Comparison of ENCODE assay signal across 29 mouse cellular contexts in the genomic region with DNA sequence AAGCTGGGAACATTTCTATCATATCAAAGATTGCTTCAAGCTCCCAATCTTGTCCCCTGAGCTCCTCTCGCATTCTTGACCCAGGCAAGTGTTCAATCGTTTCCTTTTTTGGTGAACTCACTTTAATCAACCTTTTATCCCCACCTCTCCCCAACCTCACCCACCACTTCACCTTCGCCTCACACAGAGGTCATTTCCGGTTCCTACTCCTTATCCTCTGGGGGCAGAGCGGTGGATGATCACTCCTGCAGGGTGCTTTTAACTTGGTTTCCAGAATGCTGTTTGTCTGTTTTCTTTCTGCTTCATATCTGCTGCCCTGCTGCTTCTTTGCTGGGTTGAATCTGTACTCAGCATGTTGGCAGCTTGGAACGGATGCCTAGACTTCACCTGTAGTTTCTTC. TPM values are rescaled to one million over a fixed set of nuclear protein-coding genes. Genes with fewer than 3 reads are reported as not detected.
DNase-seq lines count a peak whose midpoint lies in the region; TF ChIP-seq lines count a peak whose summit lies in the region.
"Had no signal": no experiment of that assay in that cellular context is flagged by ENCODE, and none has a peak within 500 bp of the region (broad histone marks: within the 10 kb centered on the region; RNA-seq: fewer than 3 reads in every experiment).

No protein-coding gene starts in this region.

- H3K9ac ChIP-seq in ES-E14 (ENCODE audit: insufficient read depth, low read depth, low read length, poor library complexity, severe bottlenecking): no peak overlapping the region
- H3K9ac ChIP-seq: embryonic facial prominence, embryonic 13.5 days; forebrain, embryonic 13.5 days; heart, embryonic 15.5 days; hindbrain, embryonic 13.5 days; limb, embryonic 15.5 days; liver, embryonic 15.5 days; neural tube, embryonic 15.5 days had no signal

- H3K9me3 ChIP-seq in ES-E14 (ENCODE audit: control insufficient read depth, insufficient read depth, low read depth, low read length): no peaks in the 10 kb centered on the region
- H3K9me3 ChIP-seq: embryonic facial prominence, embryonic 13.5 days; forebrain, embryonic 13.5 days; heart, embryonic 15.5 days; hindbrain, embryonic 13.5 days; limb, embryonic 15.5 days; liver, embryonic 15.5 days; neural tube, embryonic 15.5 days had no signal

- peak; percentile 58 to 64 for DNase-seq in spleen, postnatal 36 days (ENCODE audit: low spot score in 2 of 2)
- no peak for DNase-seq in spleen, postnatal 10 days (ENCODE audit: low spot score in 2 of 2)
- peak; percentile 13 for DNase-seq in ES-E14 (ENCODE audit: low read depth, low spot score)
- DNase-seq in induced T-regulatory cell, adult 2 months (ENCODE audit: low read depth): peak; percentile 36
- no peak for DNase-seq in Muller cell, postnatal 12 days (ENCODE audit: inconsistent ontology term)
- no peak for DNase-seq in retina, postnatal 1 day
- DNase-seq in c-Kit-positive CD71-positive TER-119-positive erythroid progenitor cells, embryonic 14.5 days (ENCODE audit: low spot score): no peak
- DNase-seq: adrenal gland, postnatal 25 days; cerebellum, adult 18-20 months; cerebellum, postnatal 36 days; embryo, embryonic 11 days; gastrocnemius, postnatal 10 days; heart, adult 18-20 months; heart, postnatal 36 days; kidney, adult 9 months; left cerebral cortex, postnatal 4 days; lung, postnatal 4 days; right cerebral cortex, postnatal 25 days had no signal

- no peaks in the 10 kb centered on the region for H3K36me3 ChIP-seq in ES-E14 (ENCODE audit: control insufficient read depth, insufficient read depth, low read length, poor library complexity, severe bottlenecking)
- H3K36me3 ChIP-seq: embryonic facial prominence, embryonic 13.5 days; heart, embryonic 15.5 days; hindbrain, embryonic 13.5 days; limb, embryonic 15.5 days; liver, embryonic 15.5 days; neural tube, embryonic 15.5 days had no signal

- H3K4me1 ChIP-seq in ES-E14 (ENCODE audit: control insufficient read depth in 2 of 2, insufficient read depth in 2 of 2, low read length in 2 of 2, poor library complexity in 1 of 2): peaks cover 3 to 10% of the 10 kb centered on the region in 2 experiments; a peak in 2 of 4 replicates
- H3K4me1 ChIP-seq: forebrain, embryonic 13.5 days; hindbrain, embryonic 13.5 days; liver, embryonic 15.5 days; neural tube, embryonic 15.5 days had no signal

- in situ Hi-C loops in ES-E14 (cut with MboI; ENCODE audit: low sequenced_read_pairs in 2 of 2, unreplicated experiment in 2 of 2): no loop called here

- no peak overlapping the region for H3K4me3 ChIP-seq in ES-E14 (ENCODE audit: insufficient read depth in 1 of 2, low read depth in 1 of 2, low read length in 2 of 2, poor library complexity in 1 of 2, severe bottlenecking in 1 of 2)
- H3K4me3 ChIP-seq: embryonic facial prominence, embryonic 13.5 days; forebrain, embryonic 13.5 days; heart, embryonic 15.5 days; hindbrain, embryonic 13.5 days; limb, embryonic 15.5 days; liver, embryonic 15.5 days; neural tube, embryonic 15.5 days had no signal

- no peak overlapping the region for H3K27ac ChIP-seq in ES-E14 (ENCODE audit: insufficient read depth, low read depth, low read length, poor library complexity, severe bottlenecking)
- H3K27ac ChIP-seq: embryonic facial prominence, embryonic 13.5 days; forebrain, embryonic 13.5 days; heart, embryonic 15.5 days; hindbrain, embryonic 13.5 days; limb, embryonic 15.5 days; liver, embryonic 15.5 days; neural tube, embryonic 15.5 days had no signal

TF ChIP-seq in ES-E14, 5 proteins besides CTCF, POLR2A, EP300 and RAD21:
- TF ChIP-seq HCFC1 (IDR thresholded peaks at IDR 0.05; ENCODE audit: borderline replicate concordance, insufficient read depth, low read length): no peak
- no peak for TF ChIP-seq CHD2 (IDR thresholded peaks at IDR 0.05; ENCODE audit: low read depth, low read length)
- no peak for TF ChIP-seq ZC3H11A (IDR thresholded peaks at IDR 0.05; ENCODE audit: borderline replicate concordance, low read depth, low read length)
- TF ChIP-seq MAFK (IDR thresholded peaks at IDR 0.05; ENCODE audit: insufficient read depth, low read depth, low read length): no peak
- TF ChIP-seq ZNF384 (IDR thresholded peaks at IDR 0.05; ENCODE audit: low read depth, low read length): no peak

RNA-seq across cellular contexts. Expression of gene Fcrl1, which starts 1.5 kb away (rescaled TPM):
- total RNA-seq in ES-E14 (2012; rRNA removed): 0.27 and 0.32 TPM in 2 replicates
- total RNA-seq: gastrocnemius, postnatal 10 days; left cerebral cortex, postnatal 4 days; MEL; midbrain, postnatal 0 days had no signal

RNA-seq across cellular contexts. Expression of gene Cd5l, which starts 20.0 kb away (rescaled TPM):
- not detected in 2 replicates for total RNA-seq in ES-E14 (2012; rRNA removed)
- total RNA-seq: gastrocnemius, postnatal 10 days; layer of hippocampus, adult 18-20 months; left cerebral cortex, adult 8-10 months; left cerebral cortex, postnatal 4 days; MEL; midbrain, postnatal 0 days had no signal

RNA-seq across cellular contexts. Expression of gene Fcrl5, which starts 57.9 kb away (rescaled TPM):
- total RNA-seq in ES-E14 (2012; rRNA removed): 0.11 and 0.45 TPM in 2 replicates
- total RNA-seq: adrenal gland, postnatal 25 days; gastrocnemius, postnatal 10 days; heart, postnatal 36 days; layer of hippocampus, adult 18-20 months; left cerebral cortex, adult 8-10 months; left cerebral cortex, postnatal 4 days; MEL; midbrain, postnatal 0 days had no signal

Comparison
In these comparisons a context has a peak if more than half of its experiments do, and no peak if none do; other contexts are left out.
1. DNase-seq: peak in spleen, postnatal 36 days (2 of 2), ES-E14 (single experiment) and induced T-regulatory cell, adult 2 months (single experiment); none in spleen, postnatal 10 days (0 of 2), Muller cell, postnatal 12 days (single experiment), retina, postnatal 1 day (single experiment) and c-Kit-positive CD71-positive TER-119-positive erythroid progenitor cells, embryonic 14.5 days (single experiment).